Mouse (Mus musculus): ENCODE data around the gene A630023A22Rik. TPM values are rescaled to one million over a fixed set of nuclear protein-coding genes. Genes with fewer than 3 reads are reported as not detected.

A630023A22Rik gene
- total RNA-seq, 1 experiment = not detected

- no peak overlapping the region for H3K9ac ChIP-seq (ENCODE audit: insufficient read depth, low read depth, low read length, poor library complexity, severe bottlenecking)
- H3K27ac ChIP-seq (ENCODE audit: insufficient read depth, low read depth, low read length, poor library complexity, severe bottlenecking) = no peak overlapping the region
- DNase-seq (ENCODE audit: low read depth, low spot score) = no peak
Observed at GRCm38 (mm10) chr14:34139671-34140664, 37.4 kb upstream of the A630023A22Rik start.

GRCm38 (mm10) chr14:34135391-34135790 lies 32.8 kb upstream of the A630023A22Rik start:
- no peaks in the 10 kb centered on the region for H3K36me3 ChIP-seq (ENCODE audit: control insufficient read depth, insufficient read depth, low read length, poor library complexity, severe bottlenecking)
- H3K27ac ChIP-seq (ENCODE audit: insufficient read depth, low read depth, low read length, poor library complexity, severe bottlenecking) = no peak overlapping the region
- no peak overlapping the region for H3K9ac ChIP-seq (ENCODE audit: insufficient read depth, low read depth, low read length, poor library complexity, severe bottlenecking)
- no peak for DNase-seq (ENCODE audit: low read depth, low spot score)
- no peak for TF ChIP-seq ZNF384 (IDR thresholded peaks at IDR 0.05; ENCODE audit: low read depth, low read length)
- no peak for TF ChIP-seq CHD2 (IDR thresholded peaks at IDR 0.05; ENCODE audit: low read depth, low read length)
- in situ Hi-C loops (cut with MboI; ENCODE audit: low sequenced_read_pairs in 2 of 2, unreplicated experiment in 2 of 2) = no loop called here
- H3K4me3 ChIP-seq (ENCODE audit: insufficient read depth in 1 of 2, low read depth in 1 of 2, low read length in 2 of 2, poor library complexity in 1 of 2, severe bottlenecking in 1 of 2) = no peak overlapping the region
- no peaks in the 10 kb centered on the region for H3K9me3 ChIP-seq (ENCODE audit: control insufficient read depth, insufficient read depth, low read depth, low read length)
- no peaks in the 10 kb centered on the region for H3K4me1 ChIP-seq (ENCODE audit: control insufficient read depth in 2 of 2, insufficient read depth in 2 of 2, low read length in 2 of 2, poor library complexity in 1 of 2)

More at GRCm38 (mm10) chr14:34139671-34140664, 37.4 kb upstream of the A630023A22Rik start:
- TF ChIP-seq ZNF384 (IDR thresholded peaks at IDR 0.05; ENCODE audit: low read depth, low read length) (no peak), CHD2 (IDR thresholded peaks at IDR 0.05; ENCODE audit: low read depth, low read length) (no peak), ZC3H11A (IDR thresholded peaks at IDR 0.05; ENCODE audit: borderline replicate concordance, low read depth, low read length) (no peak), HCFC1 (IDR thresholded peaks at IDR 0.05; ENCODE audit: borderline replicate concordance, insufficient read depth, low read length) (no peak), MAFK (IDR thresholded peaks at IDR 0.05; ENCODE audit: insufficient read depth, low read depth, low read length) (no peak)
- in situ Hi-C loops (cut with MboI; ENCODE audit: low sequenced_read_pairs in 2 of 2, unreplicated experiment in 2 of 2) = no loop called here
- Histone ChIP-seq H3K9me3 (ENCODE audit: control insufficient read depth, insufficient read depth, low read depth, low read length) (no peaks in the 10 kb centered on the region), H3K4me3 (ENCODE audit: insufficient read depth in 1 of 2, low read depth in 1 of 2, low read length in 2 of 2, poor library complexity in 1 of 2, severe bottlenecking in 1 of 2) (no peak overlapping the region), H3K4me1 (ENCODE audit: control insufficient read depth in 2 of 2, insufficient read depth in 2 of 2, low read length in 2 of 2, poor library complexity in 1 of 2) (no peaks in the 10 kb centered on the region), H3K36me3 (ENCODE audit: control insufficient read depth, insufficient read depth, low read length, poor library complexity, severe bottlenecking) (no peaks in the 10 kb centered on the region)

- TF ChIP-seq HCFC1 (IDR thresholded peaks at IDR 0.05; ENCODE audit: borderline replicate concordance, insufficient read depth, low read length) = no peak
- TF ChIP-seq ZNF384 (IDR thresholded peaks at IDR 0.05; ENCODE audit: low read depth, low read length) = no peak
- no peak for TF ChIP-seq MAFK (IDR thresholded peaks at IDR 0.05; ENCODE audit: insufficient read depth, low read depth, low read length)
- TF ChIP-seq ZC3H11A (IDR thresholded peaks at IDR 0.05; ENCODE audit: borderline replicate concordance, low read depth, low read length) = no peak
- no peak for TF ChIP-seq CHD2 (IDR thresholded peaks at IDR 0.05; ENCODE audit: low read depth, low read length)
- no peak overlapping the region for H3K9ac ChIP-seq (ENCODE audit: insufficient read depth, low read depth, low read length, poor library complexity, severe bottlenecking)
- no peaks in the 10 kb centered on the region for H3K9me3 ChIP-seq (ENCODE audit: control insufficient read depth, insufficient read depth, low read depth, low read length)
- H3K27ac ChIP-seq (ENCODE audit: insufficient read depth, low read depth, low read length, poor library complexity, severe bottlenecking) = no peak overlapping the region
- no peaks in the 10 kb centered on the region for H3K36me3 ChIP-seq (ENCODE audit: control insufficient read depth, insufficient read depth, low read length, poor library complexity, severe bottlenecking)
- H3K4me3 ChIP-seq (ENCODE audit: insufficient read depth in 1 of 2, low read depth in 1 of 2, low read length in 2 of 2, poor library complexity in 1 of 2, severe bottlenecking in 1 of 2) = no peak overlapping the region
- no peaks in the 10 kb centered on the region for H3K4me1 ChIP-seq (ENCODE audit: control insufficient read depth in 2 of 2, insufficient read depth in 2 of 2, low read length in 2 of 2, poor library complexity in 1 of 2)
- no peak for DNase-seq (ENCODE audit: low read depth, low spot score)
- in situ Hi-C loops (cut with MboI; ENCODE audit: low sequenced_read_pairs in 2 of 2, unreplicated experiment in 2 of 2) = no loop called here
Observed at GRCm38 (mm10) chr14:34131216-34131615, 28.7 kb upstream of the A630023A22Rik start.

- no peaks in the 10 kb centered on the region for H3K36me3 ChIP-seq (ENCODE audit: control insufficient read depth, insufficient read depth, low read length, poor library complexity, severe bottlenecking)
- no peak for TF ChIP-seq CHD2 (IDR thresholded peaks at IDR 0.05; ENCODE audit: low read depth, low read length)
- H3K4me3 ChIP-seq (ENCODE audit: insufficient read depth in 1 of 2, low read depth in 1 of 2, low read length in 2 of 2, poor library complexity in 1 of 2, severe bottlenecking in 1 of 2) = no peak overlapping the region
- H3K27ac ChIP-seq (ENCODE audit: insufficient read depth, low read depth, low read length, poor library complexity, severe bottlenecking) = no peak overlapping the region
- DNase-seq (ENCODE audit: low read depth, low spot score) = no peak
- no peak overlapping the region for H3K9ac ChIP-seq (ENCODE audit: insufficient read depth, low read depth, low read length, poor library complexity, severe bottlenecking)
- in situ Hi-C loops (cut with MboI; ENCODE audit: low sequenced_read_pairs in 2 of 2, unreplicated experiment in 2 of 2) = no loop called here
- no peaks in the 10 kb centered on the region for H3K4me1 ChIP-seq (ENCODE audit: control insufficient read depth in 2 of 2, insufficient read depth in 2 of 2, low read length in 2 of 2, poor library complexity in 1 of 2)
- no peaks in the 10 kb centered on the region for H3K9me3 ChIP-seq (ENCODE audit: control insufficient read depth, insufficient read depth, low read depth, low read length)
Observed at GRCm38 (mm10) chr14:34121691-34122090, 19.1 kb upstream of the A630023A22Rik start.

Data from ES-E14 (cell line).